Mouse (Mus musculus): Measurements from ENCODE around the gene Vegfb.

The Vegfb gene

DNA sequence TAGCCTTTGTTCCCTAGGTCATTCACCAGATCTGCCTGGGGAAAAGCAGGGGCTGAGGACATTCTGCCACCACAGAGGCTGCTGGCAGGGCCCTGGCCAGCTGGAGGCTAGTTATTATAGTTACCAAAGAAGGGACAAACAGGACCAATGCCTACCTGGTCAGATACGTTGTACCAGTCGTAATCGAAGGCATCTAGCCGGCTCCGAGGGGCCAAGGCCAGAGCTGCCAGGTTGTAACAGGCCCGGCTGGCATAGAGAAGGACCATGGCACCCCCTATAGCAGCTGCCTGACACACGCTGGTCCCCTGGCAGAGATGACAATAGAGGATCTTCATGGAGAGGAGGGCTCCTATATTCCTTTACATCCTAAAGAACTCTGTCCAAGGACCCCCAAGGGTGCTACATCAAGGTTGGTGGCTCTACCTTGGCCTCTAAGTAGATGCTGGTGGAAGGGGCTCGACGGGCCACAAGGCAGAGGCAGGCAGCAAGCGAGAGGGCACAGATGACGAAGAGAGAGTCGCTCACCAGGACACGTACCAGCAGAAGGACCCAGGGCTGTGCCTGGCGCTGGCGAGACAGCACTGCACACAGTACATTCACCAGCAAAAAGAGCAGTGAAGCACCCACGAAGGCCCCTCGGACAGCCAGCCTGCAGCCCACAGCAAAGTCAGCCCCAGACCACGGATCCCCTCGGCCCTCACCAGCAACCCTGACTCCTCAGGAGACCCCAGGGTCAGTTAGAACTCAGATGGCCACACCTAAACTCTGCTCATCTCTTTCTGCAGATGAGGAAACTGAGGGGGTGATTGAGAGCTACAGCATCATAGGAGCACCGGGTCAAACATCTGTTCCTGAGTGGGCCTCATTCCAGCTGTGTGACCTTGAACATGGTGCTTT, 48.1 kb downstream of the Vegfb start:
- DNase-seq: no peak

- no peak for DNase-seq
Measured at GRCm38 (mm10) chr19:6937541-6938465, 49.6 kb downstream of the Vegfb start.

DNA sequence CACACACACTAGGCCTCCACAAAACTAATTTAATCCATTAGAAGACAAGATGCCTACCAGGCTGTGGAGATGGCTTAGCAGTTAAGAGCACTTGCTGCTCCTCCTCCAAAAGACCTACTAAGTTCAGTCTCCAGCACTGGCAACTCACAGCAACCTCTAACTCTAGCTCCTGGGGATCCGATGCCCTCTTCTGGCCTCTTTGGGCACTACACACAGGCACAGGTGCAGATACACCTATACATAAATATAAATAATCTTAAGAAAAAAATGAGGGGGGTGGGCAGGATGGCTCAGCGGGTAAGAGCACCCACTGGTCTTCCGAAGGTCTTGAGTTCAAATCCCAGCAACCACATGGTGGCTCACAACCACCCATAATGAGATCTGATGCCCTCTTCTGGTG, 51.2 kb downstream of the Vegfb start:
- peak; percentile 82 for DNase-seq

- no peak for DNase-seq
Measured at GRCm38 (mm10) chr19:6934195-6934977, 53.1 kb downstream of the Vegfb start, which contains the start of gene Kcnk4. Gene Kcnk4 (minus strand): TSS chr19:6934515.

GRCm38 (mm10) chr19:6933436-6934194, 53.8 kb downstream of the Vegfb start:
- peak; percentile 40 for DNase-seq

GRCm38 (mm10) chr19:6933102-6933435, 54.4 kb downstream of the Vegfb start:
- no peak for DNase-seq

Data from thymus, postnatal 4 days (tissue).